Mouse (Mus musculus): ENCODE measurements at regions not wholly inside any gene's neighbourhood (a gene's known extent, or its start where the extent isn't known, plus 50 kb on each side); places are given as distances from the start of the nearest gene placed in this dataset.
"Not testable (repeated sequence)": the region's sequence is repeated elsewhere in the genome, so short reads cannot be mapped to it uniquely, and the experiment has no call there.

GRCm38 (mm10) chr14:14478159-14478558, 77.1 kb downstream of the Olfr721-ps1 start:
- not testable (repeated sequence) for H3K4me3 ChIP-seq (ENCODE audit: low read length); H3K9me3 ChIP-seq (replicated peaks; ENCODE audit: control insufficient read depth, low read length); H3K36me3 ChIP-seq (ENCODE audit: control insufficient read depth, insufficient read depth); H3K27ac ChIP-seq (ENCODE audit: low read length); H3K27me3 ChIP-seq (ENCODE audit: control insufficient read depth, insufficient read depth, low read length); H3K4me1 ChIP-seq (ENCODE audit: control insufficient read depth, insufficient read depth, low read length); H3K4me2 ChIP-seq (ENCODE audit: low read depth, low read length); ATAC-seq (replicated peaks; ENCODE audit: extremely low read depth, insufficient read depth, low FRiP score); H3K9ac ChIP-seq (ENCODE audit: low read length)
- WGBS: 29% methylated on average over 2 of the region's 2 CpGs

- H3K27ac ChIP-seq (ENCODE audit: low read length): no peak overlapping the region
- no peak overlapping the region for H3K9ac ChIP-seq (ENCODE audit: low read length)
- no peaks in the 10 kb centered on the region for H3K36me3 ChIP-seq (ENCODE audit: control insufficient read depth, insufficient read depth)
- ATAC-seq (replicated peaks; ENCODE audit: extremely low read depth, insufficient read depth, low FRiP score): no peak
- H3K27me3 ChIP-seq (ENCODE audit: control insufficient read depth, insufficient read depth, low read length): no peaks in the 10 kb centered on the region
- no peak overlapping the region for H3K4me3 ChIP-seq (ENCODE audit: low read length)
- H3K4me2 ChIP-seq (ENCODE audit: low read depth, low read length): no peak overlapping the region
- 53% methylated on average over 1 of the region's 1 CpGs for WGBS
- H3K4me1 ChIP-seq (ENCODE audit: control insufficient read depth, insufficient read depth, low read length): no peaks in the 10 kb centered on the region
- no peaks in the 10 kb centered on the region for H3K9me3 ChIP-seq (replicated peaks; ENCODE audit: control insufficient read depth, low read length)
Measured at GRCm38 (mm10) chr14:14481840-14482239, 80.7 kb downstream of the Olfr721-ps1 start.

- ATAC-seq (replicated peaks; ENCODE audit: extremely low read depth, insufficient read depth, low FRiP score): no peak
- H3K4me2 ChIP-seq (ENCODE audit: low read depth, low read length): no peak overlapping the region
- H3K36me3 ChIP-seq (ENCODE audit: control insufficient read depth, insufficient read depth): no peaks in the 10 kb centered on the region
- H3K27ac ChIP-seq (ENCODE audit: low read length): no peak overlapping the region
- H3K4me1 ChIP-seq (ENCODE audit: control insufficient read depth, insufficient read depth, low read length): no peaks in the 10 kb centered on the region
- WGBS: 84% methylated on average over 1 of the region's 1 CpGs
- no peaks in the 10 kb centered on the region for H3K27me3 ChIP-seq (ENCODE audit: control insufficient read depth, insufficient read depth, low read length)
- no peak overlapping the region for H3K9ac ChIP-seq (ENCODE audit: low read length)
- no peaks in the 10 kb centered on the region for H3K9me3 ChIP-seq (replicated peaks; ENCODE audit: control insufficient read depth, low read length)
- no peak overlapping the region for H3K4me3 ChIP-seq (ENCODE audit: low read length)
Measured at GRCm38 (mm10) chr14:14486356-14486755, 85.3 kb downstream of the Olfr721-ps1 start.

- Histone ChIP-seq H3K27ac (ENCODE audit: low read length) (no peak overlapping the region), H3K4me2 (ENCODE audit: low read depth, low read length) (no peak overlapping the region), H3K9ac (ENCODE audit: low read length) (no peak overlapping the region), H3K4me3 (ENCODE audit: low read length) (no peak overlapping the region), H3K36me3 (ENCODE audit: control insufficient read depth, insufficient read depth) (no peaks in the 10 kb centered on the region), H3K27me3 (ENCODE audit: control insufficient read depth, insufficient read depth, low read length) (no peaks in the 10 kb centered on the region), H3K4me1 (ENCODE audit: control insufficient read depth, insufficient read depth, low read length) (no peaks in the 10 kb centered on the region), H3K9me3 (replicated peaks; ENCODE audit: control insufficient read depth, low read length) (no peaks in the 10 kb centered on the region)
- no peak for ATAC-seq (replicated peaks; ENCODE audit: extremely low read depth, insufficient read depth, low FRiP score)
Measured at GRCm38 (mm10) chr14:14490501-14490900, 89.4 kb downstream of the Olfr721-ps1 start.

- no peak overlapping the region for H3K4me2 ChIP-seq (ENCODE audit: low read depth, low read length)
Measured at GRCm38 (mm10) chr14:14492041-14492440, 90.9 kb downstream of the Olfr721-ps1 start.

GRCm38 (mm10) chr14:14511927-14512326, 110.8 kb downstream of the Olfr721-ps1 start:
- no peak overlapping the region for H3K4me3 ChIP-seq (ENCODE audit: low read length)
- H3K9ac ChIP-seq (ENCODE audit: low read length): no peak overlapping the region
- H3K4me2 ChIP-seq (ENCODE audit: low read depth, low read length): no peak overlapping the region
- no peaks in the 10 kb centered on the region for H3K9me3 ChIP-seq (replicated peaks; ENCODE audit: control insufficient read depth, low read length)
- H3K36me3 ChIP-seq (ENCODE audit: control insufficient read depth, insufficient read depth): no peaks in the 10 kb centered on the region
- H3K27ac ChIP-seq (ENCODE audit: low read length): no peak overlapping the region
- no peaks in the 10 kb centered on the region for H3K27me3 ChIP-seq (ENCODE audit: control insufficient read depth, insufficient read depth, low read length)
- 58% methylated on average over 4 of the region's 4 CpGs for WGBS
- no peaks in the 10 kb centered on the region for H3K4me1 ChIP-seq (ENCODE audit: control insufficient read depth, insufficient read depth, low read length)
- ATAC-seq (replicated peaks; ENCODE audit: extremely low read depth, insufficient read depth, low FRiP score): no peak

More at GRCm38 (mm10) chr14:14492041-14492440, 90.9 kb downstream of the Olfr721-ps1 start:
- H3K9ac ChIP-seq (ENCODE audit: low read length): no peak overlapping the region
- no peaks in the 10 kb centered on the region for H3K9me3 ChIP-seq (replicated peaks; ENCODE audit: control insufficient read depth, low read length)
- no peak overlapping the region for H3K27ac ChIP-seq (ENCODE audit: low read length)
- H3K4me3 ChIP-seq (ENCODE audit: low read length): no peak overlapping the region
- H3K4me1 ChIP-seq (ENCODE audit: control insufficient read depth, insufficient read depth, low read length): no peaks in the 10 kb centered on the region
- no peak for ATAC-seq (replicated peaks; ENCODE audit: extremely low read depth, insufficient read depth, low FRiP score)
- H3K27me3 ChIP-seq (ENCODE audit: control insufficient read depth, insufficient read depth, low read length): no peaks in the 10 kb centered on the region
- H3K36me3 ChIP-seq (ENCODE audit: control insufficient read depth, insufficient read depth): no peaks in the 10 kb centered on the region

DNA sequence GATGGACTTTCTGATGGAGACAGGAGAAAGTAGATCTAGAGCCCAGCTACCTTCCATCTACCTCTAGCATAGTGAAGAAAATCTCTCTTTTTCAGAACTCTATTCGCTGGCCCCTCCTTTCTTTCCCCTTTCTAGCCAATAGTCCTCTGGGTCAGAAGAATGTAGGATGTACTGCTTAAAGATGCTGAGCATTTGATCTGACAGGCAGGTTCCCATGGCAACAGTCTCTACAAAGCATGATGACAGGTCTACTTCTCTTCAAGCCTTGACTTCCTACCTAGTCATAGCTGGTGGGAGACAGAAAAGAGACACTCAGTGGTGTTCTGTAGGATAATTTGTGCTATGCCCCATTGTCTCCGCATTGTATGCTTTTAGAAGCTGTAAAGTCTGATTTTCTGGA, 112.0 kb downstream of the Olfr721-ps1 start:
- 88% methylated on average over 2 of the region's 2 CpGs for WGBS
- Histone ChIP-seq H3K27ac (ENCODE audit: low read length) (no peak overlapping the region), H3K4me3 (ENCODE audit: low read length) (no peak overlapping the region)

DNA sequence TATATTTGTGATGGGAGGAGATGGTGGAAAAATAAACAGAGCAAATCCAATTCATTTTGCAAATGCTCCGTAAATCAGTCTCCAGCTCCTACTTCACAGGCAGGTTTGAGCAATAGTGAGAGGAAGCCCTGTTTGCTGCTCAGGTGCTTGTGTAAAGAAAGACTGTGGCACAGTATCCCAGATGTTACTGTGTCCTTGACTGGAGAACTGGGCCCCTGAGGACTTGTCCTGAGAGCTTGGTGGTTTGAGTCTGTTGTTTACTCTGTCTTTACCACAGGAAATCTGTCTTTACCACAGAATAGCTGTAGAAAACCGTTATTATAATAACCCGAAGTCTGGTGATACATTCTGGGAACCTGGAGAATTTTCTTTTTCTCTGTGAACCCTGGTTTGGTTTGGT, 112.4 kb downstream of the Olfr721-ps1 start:
- 70% methylated on average over 3 of the region's 3 CpGs for WGBS

More for the DNA sequence above, 112.0 kb downstream of the Olfr721-ps1 start:
- no peaks in the 10 kb centered on the region for H3K4me1 ChIP-seq (ENCODE audit: control insufficient read depth, insufficient read depth, low read length)
- H3K36me3 ChIP-seq (ENCODE audit: control insufficient read depth, insufficient read depth): no peaks in the 10 kb centered on the region
- no peak overlapping the region for H3K4me2 ChIP-seq (ENCODE audit: low read depth, low read length)
- no peak overlapping the region for H3K9ac ChIP-seq (ENCODE audit: low read length)
- H3K9me3 ChIP-seq (replicated peaks; ENCODE audit: control insufficient read depth, low read length): no peaks in the 10 kb centered on the region
- no peaks in the 10 kb centered on the region for H3K27me3 ChIP-seq (ENCODE audit: control insufficient read depth, insufficient read depth, low read length)
- no peak for ATAC-seq (replicated peaks; ENCODE audit: extremely low read depth, insufficient read depth, low FRiP score)

GRCm38 (mm10) chr14:14514440-14515172, 113.5 kb downstream of the Olfr721-ps1 start:
- H3K36me3 ChIP-seq (ENCODE audit: control insufficient read depth, insufficient read depth): no peaks in the 10 kb centered on the region
- H3K4me2 ChIP-seq (ENCODE audit: low read depth, low read length): no peak overlapping the region
- H3K4me3 ChIP-seq (ENCODE audit: low read length): no peak overlapping the region
- no peaks in the 10 kb centered on the region for H3K9me3 ChIP-seq (replicated peaks; ENCODE audit: control insufficient read depth, low read length)
- no peaks in the 10 kb centered on the region for H3K4me1 ChIP-seq (ENCODE audit: control insufficient read depth, insufficient read depth, low read length)
- no peak for ATAC-seq (replicated peaks; ENCODE audit: extremely low read depth, insufficient read depth, low FRiP score)
- no peaks in the 10 kb centered on the region for H3K27me3 ChIP-seq (ENCODE audit: control insufficient read depth, insufficient read depth, low read length)
- no peak overlapping the region for H3K9ac ChIP-seq (ENCODE audit: low read length)
- H3K27ac ChIP-seq (ENCODE audit: low read length): no peak overlapping the region
- 50% methylated on average over 1 of the region's 1 CpGs for WGBS

More for the DNA sequence above, 112.4 kb downstream of the Olfr721-ps1 start:
- Histone ChIP-seq H3K36me3 (ENCODE audit: control insufficient read depth, insufficient read depth) (no peaks in the 10 kb centered on the region), H3K4me1 (ENCODE audit: control insufficient read depth, insufficient read depth, low read length) (no peaks in the 10 kb centered on the region), H3K27ac (ENCODE audit: low read length) (no peak overlapping the region), H3K4me3 (ENCODE audit: low read length) (no peak overlapping the region), H3K9me3 (replicated peaks; ENCODE audit: control insufficient read depth, low read length) (no peaks in the 10 kb centered on the region), H3K27me3 (ENCODE audit: control insufficient read depth, insufficient read depth, low read length) (no peaks in the 10 kb centered on the region), H3K9ac (ENCODE audit: low read length) (no peak overlapping the region), H3K4me2 (ENCODE audit: low read depth, low read length) (no peak overlapping the region)
- no peak for ATAC-seq (replicated peaks; ENCODE audit: extremely low read depth, insufficient read depth, low FRiP score)
